Mouse (Mus musculus): ENCODE measurements around the gene Brd7.

- TF ChIP-seq CTCF (IDR thresholded peaks at IDR 0.05; ENCODE audit: extremely low read depth, insufficient read length, insufficient replicate concordance, low read depth, low read length), result no peak
- TF ChIP-seq POLR2A (IDR thresholded peaks at IDR 0.05; ENCODE audit: low read depth, low read length), result no peak
These were observed 43.8 kb downstream of the Brd7 start for GRCm38 (mm10) chr8:88318151-88318550.
